Mouse (Mus musculus) kidney, embryonic 14.5 days (tissue): ENCODE data around the gene Wdr60. TPM values are rescaled to one million over a fixed set of nuclear protein-coding genes. Genes with fewer than 3 reads are reported as not detected.
"Not testable (repeated sequence)": the region's sequence is repeated elsewhere in the genome, so short reads cannot be mapped to it uniquely, and the experiment has no call there.

Experiments used
- ATAC-seq: fragments of 200-750 bp; cut with Nextera tagmentation; 2 replicates; pipeline ENCODE4 v1.8.0; 2017; ENCODE audit warnings: moderate number of reproducible peaks, mild to moderate bottlenecking, moderate TSS enrichment, moderate library complexity; ENCODE audit not compliant: low FRiP score, low TSS enrichment
- H3K27ac ChIP-seq: fragments of 300-500 bp; sonication (generic); 2 replicates; pipeline ENCODE4 v1.5.1; 2014; ENCODE audit warnings: low read depth, mild to moderate bottlenecking, low read length, moderate library complexity, mixed read lengths
- H3K27me3 ChIP-seq: fragments of 300-500 bp; sonication (generic); 2 replicates; pipeline ENCODE4 v1.6.1; 2014; ENCODE audit warnings: mild to moderate bottlenecking, low read length; ENCODE audit not compliant: control insufficient read depth, insufficient read depth
- H3K36me3 ChIP-seq: fragments of 300-500 bp; sonication (generic); 2 replicates; pipeline ENCODE4 v1.6.1; 2014; ENCODE audit warnings: low read length, mixed read lengths; ENCODE audit not compliant: control insufficient read depth, insufficient read depth
- H3K4me1 ChIP-seq: fragments of 300-500 bp; sonication (generic); 2 replicates; pipeline ENCODE4 v1.6.1; 2014; ENCODE audit warnings: low read length, mixed read lengths; ENCODE audit not compliant: control insufficient read depth, insufficient read depth
- H3K4me2 ChIP-seq: fragments of 300-500 bp; sonication (generic); replicated peaks from 2 replicates; pipeline ENCODE4 v1.6.1; 2014; ENCODE audit warnings: low read depth, mild to moderate bottlenecking, low read length
- H3K4me3 ChIP-seq: fragments of 300-500 bp; sonication (generic); 2 replicates; pipeline ENCODE4 v1.5.1; 2014; ENCODE audit warnings: mild to moderate bottlenecking, low read length
- H3K9ac ChIP-seq: fragments of 300-500 bp; sonication (generic); 2 replicates; pipeline ENCODE4 v1.6.1; 2014; ENCODE audit warnings: low read depth, mild to moderate bottlenecking, low read length, moderate library complexity
- H3K9me3 ChIP-seq: fragments of 300-500 bp; sonication (generic); 2 replicates; pipeline ENCODE4 v1.6.1; 2016; ENCODE audit warnings: low read length; ENCODE audit not compliant: control insufficient read depth
- WGBS: fragments of 180-500 bp; shearing (Covaris S2); extraction: QIAGEN DNeasy Blood & Tissue Kit; methylation state at CpG from one replicate; pipeline ENCODE4 v1.1.7; 2014; 5-methylcytosine and 5-hydroxymethylcytosine counted together
- polyA plus RNA-seq: library from polyadenylated mRNA; unstranded; fragments of >200 nt; fragmentation: Nextera tagmentation; extraction: Ambion mirVana; gene quantifications from 2 replicates; pipeline ENCODE4 v1.2.1, GENCODE M21; 2014

Wdr60 gene
- polyA plus RNA-seq, 1 experiment from 2014 or later, result 19.7 TPM

DNA sequence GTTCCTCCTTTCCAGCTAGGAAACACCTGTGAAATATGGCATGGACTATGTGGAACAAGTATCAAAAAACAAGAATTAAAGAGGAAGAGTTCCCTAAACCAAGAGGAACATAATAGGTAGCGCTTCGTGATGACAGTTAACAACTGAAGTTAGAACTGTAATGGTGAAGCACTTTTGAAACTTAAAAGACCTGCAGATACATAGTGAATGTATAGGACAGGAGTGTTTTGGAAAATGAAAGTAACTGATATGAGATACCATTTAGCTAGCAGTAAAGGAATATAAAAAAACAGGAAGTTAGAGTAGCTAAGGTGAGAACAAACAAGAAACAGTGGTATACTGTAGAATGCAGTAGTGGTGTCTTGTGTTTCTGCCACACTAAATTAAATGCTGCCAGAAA lies 20.0 kb upstream of the Wdr60 start:
- H3K27ac ChIP-seq, result no peak overlapping the region
- no peaks in the 10 kb centered on the region for H3K27me3 ChIP-seq
- no peak for ATAC-seq
- H3K4me1 ChIP-seq, result no peaks in the 10 kb centered on the region
- H3K4me2 ChIP-seq, result no peak overlapping the region
- WGBS, result 91% methylated on average over 2 of the region's 2 CpGs
- no peaks in the 10 kb centered on the region for H3K9me3 ChIP-seq
- H3K9ac ChIP-seq, result no peak overlapping the region
- no peak overlapping the region for H3K4me3 ChIP-seq
- no peaks in the 10 kb centered on the region for H3K36me3 ChIP-seq

DNA sequence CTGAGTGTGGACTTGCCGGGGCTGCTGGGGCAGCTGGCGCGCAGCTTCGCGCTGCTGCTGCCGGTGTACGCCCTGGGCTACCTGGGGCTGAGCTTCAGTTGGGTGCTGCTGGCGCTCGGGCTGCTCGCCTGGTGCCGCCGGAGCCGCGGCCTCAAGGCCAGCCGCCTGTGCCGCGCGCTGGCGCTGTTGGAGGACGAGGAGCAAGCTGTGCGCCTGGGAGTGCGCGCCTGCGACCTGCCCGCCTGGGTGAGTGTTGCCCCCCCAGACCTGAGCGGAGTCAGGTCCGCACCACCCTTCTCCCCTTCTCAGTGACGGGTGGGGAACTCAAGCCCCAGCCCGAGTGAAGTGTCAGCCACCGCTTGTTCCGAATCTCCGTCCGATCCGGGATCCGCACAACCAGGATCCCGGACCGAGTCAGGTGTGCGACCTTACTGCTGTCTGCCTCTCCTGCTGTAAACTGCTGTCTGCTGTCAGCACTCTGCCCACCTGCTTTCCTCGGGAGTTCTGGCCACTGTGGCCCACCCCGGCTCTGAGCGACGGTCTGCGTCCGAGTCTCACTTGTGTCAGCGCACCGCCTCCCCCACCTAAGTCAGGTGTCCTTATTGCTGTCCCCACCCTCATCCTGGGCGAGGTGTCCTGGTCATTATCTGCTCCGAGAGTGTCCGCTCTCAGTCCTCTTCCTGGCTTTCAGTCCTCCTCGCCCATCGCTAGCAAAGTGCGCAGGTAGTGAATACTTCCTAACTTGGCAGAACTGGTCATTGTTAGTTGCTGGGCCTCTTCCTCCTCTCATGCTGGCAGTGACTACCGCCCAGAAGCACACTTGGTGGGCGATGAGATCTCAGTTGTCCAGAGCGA lies 18.8 kb upstream of the Wdr60 start:
- no peaks in the 10 kb centered on the region for H3K27me3 ChIP-seq
- H3K36me3 ChIP-seq, result no peaks in the 10 kb centered on the region
- peak; percentile 6 for ATAC-seq
- WGBS, result under 1% methylated on average over 52 of the region's 55 CpGs
- H3K4me1 ChIP-seq, result no peaks in the 10 kb centered on the region
- peak overlapping the region; percentile 92 for H3K9ac ChIP-seq
- H3K4me2 ChIP-seq, result peak overlapping the region; percentile 92
- H3K9me3 ChIP-seq, result no peaks in the 10 kb centered on the region
- H3K27ac ChIP-seq, result peak overlapping the region; percentile 82
- peak overlapping the region; percentile 81 for H3K4me3 ChIP-seq

DNA sequence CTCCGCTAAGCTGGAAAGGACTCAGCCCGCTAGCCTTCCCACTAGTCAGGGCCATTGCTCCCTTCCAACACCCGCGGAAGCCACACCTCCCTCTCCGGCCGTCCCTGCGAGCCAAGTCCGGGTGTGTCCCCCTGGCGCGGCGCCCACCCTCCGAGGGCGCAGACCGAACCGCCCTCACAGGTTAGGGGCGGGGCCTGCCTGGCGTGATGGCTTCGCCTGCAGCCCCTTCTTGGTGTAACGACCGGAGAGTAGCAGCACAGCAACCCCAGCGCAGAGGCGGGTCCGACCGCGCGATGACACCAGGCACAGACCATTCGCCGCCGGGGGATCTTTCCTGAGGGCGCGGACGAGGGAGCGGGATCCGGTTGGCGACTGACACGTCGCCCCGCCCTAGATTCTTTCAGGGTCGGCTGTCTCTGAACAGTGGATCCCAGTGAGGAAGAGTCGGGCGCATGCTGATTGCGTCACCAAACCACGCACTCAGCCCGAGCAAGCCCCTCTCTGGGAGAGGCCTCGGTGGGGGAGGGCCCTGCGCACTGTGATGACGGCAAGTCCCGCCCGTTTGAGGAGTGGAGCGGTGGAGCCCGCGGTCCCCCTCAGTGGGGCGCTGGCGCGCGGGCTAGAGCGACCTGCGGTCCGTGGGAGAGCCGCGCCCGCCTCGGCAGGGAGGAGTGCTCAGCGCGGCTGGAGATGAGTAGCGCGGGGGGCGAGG lies 18.0 kb upstream of the Wdr60 start, which contains the start of gene Esyt2:
Gene Esyt2, plus strand, starts transcription at position 544 of the 712 bp plus-strand sequence.
- Histone ChIP-seq H3K4me2 (peak within 1 kb of the TSS; percentile 92), H3K27me3 (no peaks in the 10 kb centered on the region), H3K36me3 (no peaks in the 10 kb centered on the region), H3K9me3 (no peaks in the 10 kb centered on the region), H3K9ac (peak within 1 kb of the TSS; percentile 92), H3K27ac (peak within 1 kb of the TSS; percentile 93), H3K4me3 (peak within 1 kb of the TSS; percentile 81), H3K4me1 (no peaks in the 10 kb centered on the region)
- WGBS, result under 1% methylated on average over 59 of the region's 68 CpGs
- peak; percentile 97 for ATAC-seq

DNA sequence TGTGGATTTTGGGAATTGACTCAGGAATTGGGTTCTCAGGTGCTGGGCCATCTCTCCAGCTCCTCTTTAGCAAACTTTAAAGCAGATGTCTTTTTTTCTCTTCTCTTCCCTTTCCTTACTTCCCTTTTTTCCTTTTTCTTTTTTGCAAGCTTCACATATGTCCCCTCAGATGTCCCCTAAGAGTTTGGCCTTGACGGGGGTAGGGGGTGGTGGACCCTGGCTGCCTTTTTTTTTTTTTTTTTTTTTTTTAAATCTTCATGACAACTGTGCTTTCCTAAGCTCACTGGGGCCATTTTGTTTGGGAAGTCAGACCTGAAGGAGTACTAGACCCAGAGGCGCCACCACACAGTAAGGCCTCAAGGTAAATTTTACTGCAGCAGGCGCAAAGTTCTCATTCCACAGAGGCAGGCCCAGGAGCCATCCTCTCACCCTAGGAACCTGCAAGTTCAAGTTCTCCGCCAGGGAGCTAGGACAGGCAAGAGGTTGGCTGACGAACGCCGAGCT lies 17.4 kb upstream of the Wdr60 start:
- Histone ChIP-seq H3K9me3 (no peaks in the 10 kb centered on the region), H3K4me3 (peak overlapping the region; percentile 81), H3K36me3 (no peaks in the 10 kb centered on the region), H3K27ac (peak overlapping the region; percentile 93), H3K4me2 (peak overlapping the region; percentile 42), H3K4me1 (no peaks in the 10 kb centered on the region), H3K27me3 (no peaks in the 10 kb centered on the region), H3K9ac (peak overlapping the region; percentile 92)
- 5% methylated on average over 7 of the region's 7 CpGs for WGBS
- no peak; the same call in 1 of the 2 replicates for ATAC-seq

DNA sequence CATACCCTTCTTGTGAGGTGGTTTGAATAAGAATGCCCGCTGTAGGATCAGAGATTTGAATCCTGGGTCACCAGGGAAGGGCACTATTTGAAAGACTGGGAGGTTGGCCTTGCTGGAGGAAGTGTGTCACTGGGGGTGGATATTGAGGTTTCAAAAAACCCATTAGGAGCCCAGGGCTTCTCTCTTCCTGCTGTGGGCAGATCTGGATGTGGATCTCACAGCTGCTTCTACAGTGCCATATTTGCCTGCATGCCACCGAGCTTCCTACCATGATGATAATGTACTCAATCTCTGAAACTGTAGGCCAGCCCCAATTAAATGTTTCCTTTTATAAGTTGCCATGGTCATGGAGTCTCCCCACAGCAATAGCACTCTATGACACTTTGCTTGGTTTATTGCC lies 16.4 kb upstream of the Wdr60 start:
- WGBS, result 91% methylated on average over 2 of the region's 2 CpGs
- Histone ChIP-seq H3K4me1 (no peaks in the 10 kb centered on the region), H3K9ac (no peak overlapping the region), H3K4me3 (no peak overlapping the region), H3K9me3 (no peaks in the 10 kb centered on the region), H3K4me2 (no peak overlapping the region), H3K27ac (no peak overlapping the region), H3K27me3 (no peaks in the 10 kb centered on the region), H3K36me3 (no peaks in the 10 kb centered on the region)
- no peak for ATAC-seq

DNA sequence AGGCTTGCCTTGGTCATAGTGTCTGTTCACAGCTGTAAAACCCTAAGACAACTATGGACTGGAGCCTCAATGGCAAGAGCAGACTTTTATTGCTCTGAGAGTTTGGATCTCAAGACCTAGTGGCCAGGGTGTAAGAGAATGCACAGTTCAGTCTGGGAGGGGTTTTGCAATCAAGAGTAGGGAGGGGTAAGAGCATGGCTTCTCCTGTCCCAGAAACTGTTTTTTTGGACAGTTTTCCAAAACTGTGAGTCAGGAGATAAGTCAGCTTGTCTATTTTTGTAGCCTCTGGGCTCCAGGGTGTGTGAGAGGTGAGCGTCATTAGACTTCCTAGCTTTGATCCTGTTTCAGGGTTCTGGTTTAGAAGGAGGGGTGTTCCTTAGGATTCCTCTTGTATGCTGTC lies 15.7 kb upstream of the Wdr60 start:
- no peaks in the 10 kb centered on the region for H3K9me3 ChIP-seq
- H3K27me3 ChIP-seq, result no peaks in the 10 kb centered on the region
- H3K27ac ChIP-seq, result no peak overlapping the region
- no peak overlapping the region for H3K4me3 ChIP-seq
- H3K4me1 ChIP-seq, result no peaks in the 10 kb centered on the region
- no peak overlapping the region for H3K9ac ChIP-seq
- no peaks in the 10 kb centered on the region for H3K36me3 ChIP-seq
- WGBS, result 92% methylated on average over 1 of the region's 1 CpGs
- no peak for ATAC-seq
- no peak overlapping the region for H3K4me2 ChIP-seq

DNA sequence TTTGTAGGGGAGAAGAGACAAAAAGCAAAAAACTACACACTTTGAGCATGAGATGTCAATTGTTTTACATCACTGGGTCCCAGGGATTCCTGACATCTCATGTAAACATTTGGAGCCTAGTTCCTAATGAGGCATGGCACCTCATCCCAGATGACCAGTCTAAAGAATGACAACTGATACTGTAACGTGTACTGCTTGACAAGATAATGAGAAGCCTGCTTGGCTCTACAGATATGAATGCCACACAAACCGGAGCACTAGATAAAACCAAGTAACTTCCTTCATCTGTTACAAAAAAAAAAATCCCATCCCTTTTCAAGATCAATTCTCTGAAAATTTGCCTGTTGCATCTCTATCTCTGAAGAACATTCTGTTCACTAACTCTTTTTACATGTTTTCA lies 14.1 kb upstream of the Wdr60 start:
- no peaks in the 10 kb centered on the region for H3K36me3 ChIP-seq
- 61% methylated on average over 2 of the region's 2 CpGs for WGBS
- no peak overlapping the region for H3K4me3 ChIP-seq
- no peak for ATAC-seq
- H3K27me3 ChIP-seq, result no peaks in the 10 kb centered on the region
- H3K4me2 ChIP-seq, result no peak overlapping the region
- no peak overlapping the region for H3K27ac ChIP-seq
- no peak overlapping the region for H3K9ac ChIP-seq
- no peaks in the 10 kb centered on the region for H3K9me3 ChIP-seq
- H3K4me1 ChIP-seq, result no peaks in the 10 kb centered on the region

DNA sequence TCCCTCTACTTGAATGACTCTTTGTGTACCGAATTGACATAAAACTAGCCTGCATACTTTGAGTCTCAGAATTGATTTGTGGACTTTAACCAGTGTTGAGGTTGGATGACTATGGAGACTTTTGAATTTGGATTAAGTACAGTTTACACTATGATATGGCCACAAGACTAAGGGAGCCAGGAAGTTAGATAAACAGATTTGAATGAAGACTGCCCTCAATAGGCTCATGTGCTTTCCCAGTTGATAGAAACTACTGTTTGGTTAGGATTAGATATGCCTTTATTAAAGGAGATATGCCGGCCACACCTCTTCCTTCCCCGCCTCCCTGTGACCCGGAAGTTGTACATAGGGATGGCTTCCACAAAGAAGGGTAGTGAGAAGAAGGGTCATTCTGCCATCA lies 12.8 kb upstream of the Wdr60 start:
- H3K4me1 ChIP-seq, result no peaks in the 10 kb centered on the region
- no peak overlapping the region for H3K9ac ChIP-seq
- no peaks in the 10 kb centered on the region for H3K9me3 ChIP-seq
- no peak overlapping the region for H3K27ac ChIP-seq
- ATAC-seq, result no peak
- 97% methylated on average over 4 of the region's 4 CpGs for WGBS
- no peak overlapping the region for H3K4me2 ChIP-seq
- no peaks in the 10 kb centered on the region for H3K36me3 ChIP-seq
- H3K27me3 ChIP-seq, result no peaks in the 10 kb centered on the region
- no peak overlapping the region for H3K4me3 ChIP-seq

DNA sequence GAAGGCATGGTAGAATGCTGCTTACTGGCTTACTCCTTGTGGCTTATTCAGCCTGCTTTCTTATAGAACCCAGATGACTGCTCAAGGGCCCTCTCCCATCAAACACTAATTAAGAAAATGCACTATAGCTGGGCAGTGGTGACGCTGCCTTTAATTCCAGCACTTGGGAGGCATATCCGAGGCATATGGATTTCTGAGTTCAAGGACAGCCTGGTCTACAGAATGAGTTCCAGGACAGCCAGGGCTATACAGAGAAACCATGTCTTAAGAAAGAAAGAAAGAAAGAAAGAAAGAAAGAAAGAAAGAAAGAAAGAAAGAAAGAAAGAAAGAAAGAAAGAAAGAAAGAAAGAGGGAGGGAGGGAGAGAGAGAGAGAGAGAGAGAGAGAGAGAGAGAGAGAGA lies 12.3 kb upstream of the Wdr60 start, which contains the start of gene Gm11027:
Gene Gm11027, plus strand, starts transcription at position 301 of the 400 bp plus-strand sequence.
- not testable (repeated sequence) for H3K9me3 ChIP-seq, H3K36me3 ChIP-seq, H3K9ac ChIP-seq, H3K4me2 ChIP-seq, ATAC-seq, H3K4me1 ChIP-seq, H3K4me3 ChIP-seq, H3K27ac ChIP-seq, H3K27me3 ChIP-seq
- 83% methylated on average over 2 of the region's 2 CpGs for WGBS
